Mouse (Mus musculus): ENCODE data around the gene Kcne2. TPM values are rescaled to one million over a fixed set of nuclear protein-coding genes. Genes with fewer than 3 reads are reported as not detected.

Kcne2 gene
- polyA plus RNA-seq (2015; fragmentation: Nextera tagmentation; extraction: Ambion mirVana) = 31.6 and 47.5 TPM in 2 replicates

DNA sequence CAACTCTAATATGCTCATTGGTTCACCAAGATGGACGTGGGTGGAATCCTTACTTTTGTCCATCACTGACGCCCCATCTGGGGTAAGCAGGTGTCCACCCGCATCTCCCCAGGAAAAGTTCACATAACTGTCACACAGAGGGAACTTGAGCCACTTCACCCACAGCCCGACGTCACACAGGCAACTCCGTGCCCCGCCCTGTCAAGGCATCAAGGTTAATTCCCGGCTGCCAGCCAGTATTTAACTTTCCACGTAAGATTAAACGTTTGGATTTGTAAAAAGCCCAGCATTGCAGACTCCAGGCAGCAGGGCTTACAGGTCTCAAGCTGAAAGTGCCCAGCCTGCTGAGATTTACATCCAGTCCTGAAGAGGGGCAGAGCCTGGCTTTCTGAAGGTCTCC, at the start of gene Kcne2:
TSS of gene Kcne2 (plus strand) at position 289 of the 400 bp plus-strand sequence.
- no peaks in the 10 kb centered on the region for H3K36me3 ChIP-seq (ENCODE audit: insufficient read depth, low read length)
- no peaks in the 10 kb centered on the region for H3K27me3 ChIP-seq (replicated peaks; ENCODE audit: insufficient read depth, low read length)
- no peak within 1 kb of the TSS for H3K9ac ChIP-seq (replicated peaks; ENCODE audit: low read depth)
- peak within 1 kb of the TSS; percentile 28 for H3K4me2 ChIP-seq (replicated peaks; ENCODE audit: low read depth, low read length)
- peak within 1 kb of the TSS; percentile 38; the same call in 1 of the 2 replicates for H3K27ac ChIP-seq (ENCODE audit: low read length)
- TF ChIP-seq EP300 (IDR thresholded peaks at IDR 0.05) = no peak
- H3K9me3 ChIP-seq (ENCODE audit: low read length) = no peaks in the 10 kb centered on the region
- 35% methylated on average over 10 of the region's 10 CpGs for WGBS
- no peaks in the 10 kb centered on the region; the same call in 1 of the 2 replicates for H3K4me1 ChIP-seq (ENCODE audit: insufficient read depth, low read depth, low read length)
- peak; percentile 6; the same call in 1 of the 2 replicates for ATAC-seq
- peak; percentile 70 for DNase-seq (ENCODE audit: low spot score)
- no peak within 1 kb of the TSS for H3K4me3 ChIP-seq (ENCODE audit: low read depth, low read length)

DNA sequence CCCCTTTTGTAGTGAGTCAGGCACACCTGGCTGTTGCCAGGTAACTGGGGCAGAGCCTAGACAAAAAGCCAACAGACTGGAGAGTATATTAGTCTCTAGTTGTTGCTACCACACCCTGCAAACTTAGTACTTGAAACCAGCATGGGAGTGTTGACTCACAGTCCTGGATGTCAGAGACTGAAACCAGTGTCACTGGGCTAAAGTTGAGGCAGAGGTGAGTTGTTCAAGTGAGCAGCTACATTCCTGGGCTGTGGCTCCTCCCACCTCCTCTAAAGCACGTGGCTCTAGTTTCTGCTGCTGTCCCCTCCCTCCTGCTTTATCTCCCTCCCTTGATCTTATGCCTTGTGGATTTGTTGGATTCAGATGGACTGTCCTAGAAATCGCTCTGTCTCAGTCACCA, 46.3 kb upstream of the Kcne2 start:
- no peaks in the 10 kb centered on the region for H3K36me3 ChIP-seq (ENCODE audit: insufficient read depth, low read length)
- peak; percentile 83 for DNase-seq (ENCODE audit: low spot score)
- H3K9me3 ChIP-seq (ENCODE audit: low read length) = no peaks in the 10 kb centered on the region
- no peak overlapping the region for H3K9ac ChIP-seq (replicated peaks; ENCODE audit: low read depth)
- WGBS = 38% methylated on average over 2 of the region's 2 CpGs
- TF ChIP-seq CTCF (IDR thresholded peaks at IDR 0.05) (no peak), EP300 (IDR thresholded peaks at IDR 0.05) (peak; percentile 82)
- H3K27me3 ChIP-seq (replicated peaks; ENCODE audit: insufficient read depth, low read length) = no peaks in the 10 kb centered on the region
- H3K27ac ChIP-seq (ENCODE audit: low read length) = no peak overlapping the region
- no peak overlapping the region for H3K4me2 ChIP-seq (replicated peaks; ENCODE audit: low read depth, low read length)
- peak; percentile 88 for ATAC-seq
- H3K4me3 ChIP-seq (ENCODE audit: low read depth, low read length) = no peak overlapping the region
- H3K4me1 ChIP-seq (ENCODE audit: insufficient read depth, low read depth, low read length) = peaks cover 6% of the 10 kb centered on the region; the same call in 1 of the 2 replicates

- no peak for DNase-seq (ENCODE audit: low spot score)
These were observed 45.2 kb upstream of the Kcne2 start for GRCm38 (mm10) chr16:92246974-92247373.

DNA sequence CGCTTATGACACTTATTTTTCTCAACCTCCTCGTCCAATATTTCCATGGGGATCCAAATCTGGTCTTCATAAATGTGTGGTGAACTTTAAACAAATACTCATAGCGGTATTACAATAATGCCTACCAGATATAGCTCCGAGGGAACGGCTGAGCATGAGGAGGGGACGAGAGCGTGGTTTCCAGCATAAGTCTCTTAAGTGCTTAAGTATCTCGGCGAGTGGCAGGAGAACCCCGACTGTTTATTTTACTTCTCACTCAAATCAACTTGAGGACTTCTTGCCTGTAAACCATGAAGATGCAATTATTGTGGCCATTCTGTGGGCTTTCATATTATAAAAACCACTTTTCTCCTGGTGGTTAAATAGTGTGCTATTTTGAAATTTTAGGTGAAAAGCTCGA, 44.5 kb upstream of the Kcne2 start:
- Histone ChIP-seq H3K9me3 (ENCODE audit: low read length) (no peaks in the 10 kb centered on the region), H3K4me3 (ENCODE audit: low read depth, low read length) (no peak overlapping the region), H3K27ac (ENCODE audit: low read length) (peak overlapping the region; percentile 28; the same call in 1 of the 2 replicates), H3K4me1 (ENCODE audit: insufficient read depth, low read depth, low read length) (peaks cover 6% of the 10 kb centered on the region; the same call in 1 of the 2 replicates), H3K4me2 (replicated peaks; ENCODE audit: low read depth, low read length) (no peak overlapping the region), H3K9ac (replicated peaks; ENCODE audit: low read depth) (no peak overlapping the region), H3K36me3 (ENCODE audit: insufficient read depth, low read length) (no peaks in the 10 kb centered on the region), H3K27me3 (replicated peaks; ENCODE audit: insufficient read depth, low read length) (no peaks in the 10 kb centered on the region)
- peak; percentile 72 for DNase-seq (ENCODE audit: low spot score)
- no peak for TF ChIP-seq CTCF (IDR thresholded peaks at IDR 0.05)
- peak; percentile 66; the same call in 1 of the 2 replicates for TF ChIP-seq EP300 (IDR thresholded peaks at IDR 0.05)
- WGBS = 22% methylated on average over 11 of the region's 11 CpGs
- ATAC-seq = 0 out of 2 replicates have a peak, but pooled peaks have one; percentile 26

More at GRCm38 (mm10) chr16:92246974-92247373, 45.2 kb upstream of the Kcne2 start:
- Histone ChIP-seq H3K27ac (ENCODE audit: low read length) (peak overlapping the region; percentile 43; the same call in 1 of the 2 replicates), H3K9me3 (ENCODE audit: low read length) (no peaks in the 10 kb centered on the region), H3K27me3 (replicated peaks; ENCODE audit: insufficient read depth, low read length) (no peaks in the 10 kb centered on the region), H3K4me1 (ENCODE audit: insufficient read depth, low read depth, low read length) (peaks cover 6% of the 10 kb centered on the region; the same call in 1 of the 2 replicates), H3K4me2 (replicated peaks; ENCODE audit: low read depth, low read length) (no peak overlapping the region), H3K9ac (replicated peaks; ENCODE audit: low read depth) (no peak overlapping the region), H3K36me3 (ENCODE audit: insufficient read depth, low read length) (no peaks in the 10 kb centered on the region), H3K4me3 (ENCODE audit: low read depth, low read length) (no peak overlapping the region)
- 41% methylated on average over 2 of the region's 2 CpGs for WGBS
- ATAC-seq = no peak
- TF ChIP-seq CTCF (IDR thresholded peaks at IDR 0.05) (no peak), EP300 (IDR thresholded peaks at IDR 0.05) (no peak)

DNA sequence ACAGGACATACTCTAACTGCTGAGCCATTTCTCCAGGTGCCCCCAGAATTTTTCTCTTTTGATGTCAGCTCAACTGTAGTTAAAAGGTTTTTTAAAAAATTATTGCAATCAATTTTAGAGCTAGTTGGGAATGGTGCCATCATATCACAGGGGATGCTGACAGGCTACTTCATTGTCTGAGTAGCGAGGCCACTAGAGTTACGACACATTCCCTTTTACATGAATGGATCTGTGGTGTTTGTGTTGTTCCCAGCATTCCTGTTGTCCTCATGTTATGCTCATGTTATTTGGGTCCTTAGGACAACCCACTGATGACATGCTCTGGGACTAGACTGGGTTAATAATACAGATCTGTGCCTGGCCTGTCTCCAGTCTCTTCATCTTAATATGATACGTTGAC, 42.5 kb upstream of the Kcne2 start:
- Histone ChIP-seq H3K4me2 (replicated peaks; ENCODE audit: low read depth, low read length) (no peak overlapping the region), H3K9ac (replicated peaks; ENCODE audit: low read depth) (no peak overlapping the region), H3K4me1 (ENCODE audit: insufficient read depth, low read depth, low read length) (peaks cover 6% of the 10 kb centered on the region; the same call in 1 of the 2 replicates), H3K27me3 (replicated peaks; ENCODE audit: insufficient read depth, low read length) (no peaks in the 10 kb centered on the region), H3K9me3 (ENCODE audit: low read length) (no peaks in the 10 kb centered on the region), H3K27ac (ENCODE audit: low read length) (no peak overlapping the region), H3K4me3 (ENCODE audit: low read depth, low read length) (no peak overlapping the region), H3K36me3 (ENCODE audit: insufficient read depth, low read length) (no peaks in the 10 kb centered on the region)
- TF ChIP-seq CTCF (IDR thresholded peaks at IDR 0.05) (no peak), EP300 (IDR thresholded peaks at IDR 0.05) (no peak)
- 70% methylated on average over 3 of the region's 3 CpGs for WGBS
- DNase-seq (ENCODE audit: low spot score) (no peak), ATAC-seq (no peak)

GRCm38 (mm10) chr16:92250452-92250851, 41.7 kb upstream of the Kcne2 start:
- no peak overlapping the region for H3K4me3 ChIP-seq (ENCODE audit: low read depth, low read length)
- H3K36me3 ChIP-seq (ENCODE audit: insufficient read depth, low read length) = no peaks in the 10 kb centered on the region
- H3K4me2 ChIP-seq (replicated peaks; ENCODE audit: low read depth, low read length) = no peak overlapping the region
- ATAC-seq (peak; percentile 59), DNase-seq (ENCODE audit: low spot score) (peak; percentile 60)
- no peak for TF ChIP-seq CTCF (IDR thresholded peaks at IDR 0.05)
- TF ChIP-seq EP300 (IDR thresholded peaks at IDR 0.05) = peak; percentile 69; the same call in 1 of the 2 replicates
- H3K9ac ChIP-seq (replicated peaks; ENCODE audit: low read depth) = no peak overlapping the region
- 64% methylated on average over 5 of the region's 5 CpGs for WGBS
- no peak overlapping the region; the same call in 1 of the 2 replicates for H3K27ac ChIP-seq (ENCODE audit: low read length)
- H3K27me3 ChIP-seq (replicated peaks; ENCODE audit: insufficient read depth, low read length) = no peaks in the 10 kb centered on the region
- no peaks in the 10 kb centered on the region for H3K9me3 ChIP-seq (ENCODE audit: low read length)
- H3K4me1 ChIP-seq (ENCODE audit: insufficient read depth, low read depth, low read length) = peaks cover 6% of the 10 kb centered on the region; the same call in 1 of the 2 replicates

Data from lung, postnatal 0 days (tissue).